Mouse (Mus musculus) right cerebral cortex, postnatal 36 days (tissue): Measurements from ENCODE around the gene Clock.

Source experiments
- DNase-seq, 2 experiments: peaks; one replicate each; pipeline ENCODE4 v3.0.0; 2022; ENCODE audit warnings: low spot score in 2 of 2, mixed read lengths in 1 of 2

The Clock gene

GRCm38 (mm10) chr5:76179791-76180190 lies 124.8 kb downstream of the Clock start:
- DNase-seq, result no peak

DNA sequence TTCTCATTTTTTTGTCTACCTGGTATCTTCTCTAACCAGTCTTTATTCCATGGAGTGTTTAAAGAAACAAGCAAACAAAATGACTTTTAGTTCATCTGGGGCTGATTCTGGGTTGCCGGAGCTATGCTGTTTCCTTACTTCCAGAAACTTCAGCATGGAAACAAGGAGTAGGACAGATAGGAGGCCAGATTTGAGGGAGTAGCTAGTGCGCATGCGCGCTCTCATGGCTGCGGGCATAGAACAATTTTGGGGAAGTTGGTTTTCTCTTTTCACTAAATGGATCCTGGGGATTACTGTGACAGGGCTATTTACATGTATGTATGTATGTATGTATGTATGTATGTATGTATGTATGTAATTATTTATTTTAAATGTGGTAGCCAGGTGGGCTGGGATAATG lies 125.4 kb downstream of the Clock start:
- DNase-seq, result no peak

DNA sequence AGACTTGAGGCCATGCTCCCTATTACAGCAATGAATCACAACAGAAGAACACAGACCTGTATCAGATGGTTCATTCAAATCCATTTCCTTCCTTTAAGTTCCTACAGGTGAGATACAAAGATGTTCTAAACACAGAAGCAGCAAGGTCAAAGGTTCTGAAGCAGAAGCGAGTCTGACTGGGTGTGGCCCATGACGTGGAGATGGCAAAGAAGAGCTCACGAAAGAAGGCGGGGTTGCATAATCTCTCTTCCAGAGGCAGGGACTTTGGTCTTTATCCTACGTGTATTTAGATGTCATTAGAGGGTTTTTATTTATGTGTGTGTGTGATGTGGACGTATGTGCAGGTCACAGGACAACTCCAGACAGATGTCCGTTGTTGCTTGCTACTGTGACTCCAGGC lies 126.9 kb downstream of the Clock start:
- DNase-seq, result no peak

DNA sequence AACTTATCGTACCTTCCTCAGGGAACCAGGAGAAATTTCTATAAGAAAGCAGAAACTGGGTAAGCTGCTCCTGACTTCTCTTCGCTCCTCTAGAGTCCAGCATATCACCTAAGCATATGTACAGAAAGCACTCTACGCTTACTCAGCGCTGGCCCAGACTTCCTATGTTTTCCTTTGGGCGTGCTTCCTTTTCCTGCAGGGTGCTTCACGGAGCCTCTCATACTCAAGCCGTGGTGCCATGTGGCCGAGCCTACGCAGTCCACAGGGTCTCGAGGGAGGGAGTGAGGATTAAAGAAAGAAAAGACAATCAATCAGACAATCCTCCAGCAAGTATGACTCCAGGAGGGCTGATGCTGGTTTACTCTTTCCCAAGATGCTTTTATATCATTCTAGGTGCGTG lies 127.8 kb downstream of the Clock start:
- DNase-seq, result no peak

- no peak for DNase-seq
These were observed 128.2 kb downstream of the Clock start for GRCm38 (mm10) chr5:76176411-76176810.

DNA sequence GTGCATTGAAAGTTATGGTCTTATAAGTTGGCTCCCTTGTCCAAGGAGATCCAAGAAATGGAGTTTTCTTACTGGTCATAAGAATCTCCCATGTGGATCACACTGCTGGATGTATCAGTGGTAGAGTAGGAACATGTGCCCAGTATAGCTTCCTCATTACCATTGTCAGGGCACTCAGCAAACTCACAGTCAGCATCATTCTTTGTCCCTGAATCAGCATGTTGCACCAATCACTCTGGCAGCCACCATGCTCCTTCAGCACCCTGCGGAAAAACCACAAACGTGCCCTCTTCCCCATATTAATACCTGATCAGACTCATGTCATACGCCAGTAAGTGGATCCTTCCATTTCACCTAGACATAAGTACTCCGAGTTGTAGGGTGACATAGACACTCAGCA lies 129.5 kb downstream of the Clock start:
- DNase-seq, result no peak

DNA sequence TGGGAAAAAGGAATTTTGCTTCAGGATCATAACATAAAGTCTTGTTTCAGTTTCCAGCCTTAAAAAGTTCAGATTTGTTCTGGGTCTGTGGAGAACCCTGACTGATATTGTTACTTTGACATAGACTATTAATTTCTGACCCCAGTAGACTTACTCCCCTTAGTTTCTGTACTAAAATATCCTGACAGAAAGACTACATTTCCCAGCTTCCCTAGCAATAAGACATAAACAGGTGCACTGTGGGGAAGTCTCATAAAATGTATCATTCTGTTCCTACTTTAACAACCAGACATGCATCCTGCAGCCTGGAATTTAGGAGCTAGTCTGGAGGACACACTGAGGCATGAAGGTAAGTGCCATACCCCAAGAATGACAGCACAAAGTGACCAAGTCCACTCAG lies 133.6 kb downstream of the Clock start:
- no peak for DNase-seq

- no peak for DNase-seq
These were observed 134.1 kb downstream of the Clock start for GRCm38 (mm10) chr5:76170522-76170921.

GRCm38 (mm10) chr5:76164827-76165226 lies 139.8 kb downstream of the Clock start:
- DNase-seq, result no peak

DNA sequence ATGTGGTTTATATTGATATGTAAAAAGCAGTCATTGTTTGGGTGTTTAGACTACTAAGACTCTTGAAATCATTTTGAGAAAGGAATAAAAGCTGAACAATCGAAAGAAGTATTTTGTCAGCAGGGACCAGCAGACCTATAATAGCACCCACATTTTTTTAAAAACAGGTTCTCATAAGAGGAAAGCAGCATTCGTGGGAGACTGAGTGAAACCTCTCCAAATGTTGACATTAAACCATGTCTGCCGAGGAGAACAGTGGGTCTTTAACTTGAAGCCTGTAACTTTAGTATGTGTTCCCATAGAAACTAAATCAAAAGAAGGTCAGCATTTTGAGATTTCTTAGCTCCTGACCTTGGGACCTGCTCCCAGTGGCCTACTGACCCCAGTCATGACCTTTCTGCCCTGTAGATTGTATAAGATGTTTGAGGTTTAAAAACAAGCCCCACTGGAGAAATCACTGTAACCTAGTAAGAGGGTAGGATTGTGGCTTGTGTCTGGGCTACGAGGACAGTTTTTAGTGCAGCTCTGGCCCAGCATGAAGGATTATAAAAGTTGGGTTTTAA lies 140.7 kb downstream of the Clock start:
- DNase-seq, result no peak

- DNase-seq, result no peak
These were observed 141.7 kb downstream of the Clock start for GRCm38 (mm10) chr5:76162926-76163325.

- DNase-seq, result no peak
These were observed 143.1 kb downstream of the Clock start for GRCm38 (mm10) chr5:76161491-76161890.

DNA sequence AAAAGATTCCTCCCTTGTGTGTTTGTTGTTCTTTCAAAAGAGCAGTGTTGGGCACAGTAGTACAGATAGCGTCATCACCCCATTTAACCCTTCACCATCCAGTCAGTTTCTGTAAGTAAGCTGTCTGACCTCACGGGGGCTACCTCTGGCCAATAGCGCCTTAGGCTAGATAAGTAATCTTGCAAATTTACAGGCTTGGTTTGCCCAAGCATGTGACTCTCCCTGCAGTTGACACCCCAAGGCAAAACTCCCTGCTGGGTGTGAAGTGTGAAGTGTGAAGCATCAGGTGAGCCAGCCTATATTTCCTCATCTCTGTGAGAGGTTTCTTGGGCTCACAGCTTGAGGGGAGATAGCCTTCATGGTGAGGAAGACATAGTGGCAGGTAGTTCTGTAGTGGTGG lies 144.5 kb downstream of the Clock start:
- no peak for DNase-seq
